Mouse (Mus musculus) hindbrain, embryonic 11.5 days (tissue): ENCODE measurements around the gene Uggt1. TPM values are rescaled to one million over a fixed set of nuclear protein-coding genes. Genes with fewer than 3 reads are reported as not detected.

ENCODE experiments used
- polyA plus RNA-seq: library from polyadenylated mRNA; unstranded; fragments of >200 nt; fragmentation: Nextera tagmentation; extraction: Ambion mirVana; gene quantifications from 2 replicates; pipeline ENCODE4 v1.2.1, GENCODE M21; 2014

The Uggt1 gene
- polyA plus RNA-seq, 1 experiment from 2014 or later = 97.6 TPM

Other genes starting within 250 kb of the Uggt1 start
- gene Hs6st1, start 176.3 kb downstream of the Uggt1 start, polyA plus RNA-seq = 10.7 and 14.9 TPM in 2 replicates
- 0.32 and 1.3 TPM in 2 replicates for gene Neurl3, start 30.0 kb upstream of the Uggt1 start, polyA plus RNA-seq
- 1.9 and 2.7 TPM in 2 replicates for gene Arid5a, start 63.0 kb upstream of the Uggt1 start, polyA plus RNA-seq
- gene Kansl3, start 124.5 kb upstream of the Uggt1 start, polyA plus RNA-seq = 30.5 and 31.0 TPM in 2 replicates
- 1.1 and 1.2 TPM in 2 replicates for gene Fer1l5, start 127.6 kb upstream of the Uggt1 start, polyA plus RNA-seq
- gene Lman2l, start 200.6 kb upstream of the Uggt1 start, polyA plus RNA-seq = 35.7 and 45.3 TPM in 2 replicates
- gene Cnnm4, start 226.9 kb upstream of the Uggt1 start, polyA plus RNA-seq = 9.5 and 10.4 TPM in 2 replicates